Mouse (Mus musculus): ENCODE results near the gene Cers6. TPM values are rescaled to one million over a fixed set of nuclear protein-coding genes. Genes with fewer than 3 reads are reported as not detected.

The Cers6 gene
- polyA plus RNA-seq, 1 experiment from 2014 or later, result 28.8 TPM

DNA sequence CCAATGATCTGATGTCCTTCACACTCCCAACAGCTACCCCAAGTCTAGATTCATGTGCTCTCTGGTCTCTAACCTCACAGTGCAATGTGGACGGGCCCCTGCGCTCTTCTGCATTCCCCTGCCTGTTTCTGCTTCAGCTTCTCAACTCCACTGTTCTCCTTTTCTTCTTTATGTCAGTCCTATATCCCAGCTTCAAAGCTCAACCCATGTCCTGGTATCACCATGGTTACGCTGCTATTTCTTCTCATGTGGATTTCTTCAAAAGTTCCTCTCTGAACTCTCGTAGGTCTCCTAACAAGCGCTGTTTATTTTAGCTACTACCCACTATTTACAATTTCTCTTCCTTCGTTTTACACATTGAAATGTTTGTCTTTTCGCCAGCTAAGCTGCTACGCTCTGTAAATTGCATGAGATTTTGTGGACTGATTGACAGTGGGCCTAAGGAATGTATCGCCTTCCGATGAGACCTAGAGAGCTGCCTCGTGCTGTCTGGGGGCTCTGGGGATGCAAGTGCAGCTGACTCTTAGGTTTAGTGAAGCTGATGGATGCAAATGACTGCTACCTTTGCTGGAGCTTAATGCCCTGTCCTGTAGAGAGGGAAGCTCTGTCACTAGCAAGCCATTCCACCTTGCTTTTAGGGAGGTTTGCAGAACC lies 120.6 kb downstream of the Cers6 start:
- Histone ChIP-seq H3K27me3 (replicated peaks; ENCODE audit: low read depth, poor library complexity, severe bottlenecking) (peaks cover 25% of the 10 kb centered on the region), H3K27ac (replicated peaks) (no peak overlapping the region), H3K9me3 (no peaks in the 10 kb centered on the region), H3K4me1 (peaks cover 46% of the 10 kb centered on the region), H3K4me3 (no peak overlapping the region), H3K36me3 (replicated peaks) (no peaks in the 10 kb centered on the region)
- no peak for DNase-seq (ENCODE audit: low spot score)
- 71% methylated on average over 11 of the region's 11 CpGs for WGBS

GRCm38 (mm10) chr2:68982979-68983378 lies 121.7 kb downstream of the Cers6 start:
- Histone ChIP-seq H3K27me3 (replicated peaks; ENCODE audit: low read depth, poor library complexity, severe bottlenecking) (peaks cover 25% of the 10 kb centered on the region), H3K9me3 (no peaks in the 10 kb centered on the region), H3K4me3 (no peak overlapping the region), H3K27ac (replicated peaks) (no peak overlapping the region), H3K36me3 (replicated peaks) (no peaks in the 10 kb centered on the region), H3K4me1 (peaks cover 44% of the 10 kb centered on the region)
- DNase-seq (ENCODE audit: low spot score), result no peak
- WGBS, result 82% methylated on average over 3 of the region's 3 CpGs

GRCm38 (mm10) chr2:68983431-68983830 lies 122.2 kb downstream of the Cers6 start:
- Histone ChIP-seq H3K4me3 (no peak overlapping the region), H3K27ac (replicated peaks) (no peak overlapping the region), H3K36me3 (replicated peaks) (no peaks in the 10 kb centered on the region), H3K9me3 (no peaks in the 10 kb centered on the region), H3K27me3 (replicated peaks; ENCODE audit: low read depth, poor library complexity, severe bottlenecking) (peaks cover 25% of the 10 kb centered on the region), H3K4me1 (peaks cover 44% of the 10 kb centered on the region)
- no peak for DNase-seq (ENCODE audit: low spot score)
- WGBS, result 82% methylated on average over 3 of the region's 3 CpGs

GRCm38 (mm10) chr2:68989117-68989516 lies 127.9 kb downstream of the Cers6 start:
- peaks cover 18% of the 10 kb centered on the region for H3K27me3 ChIP-seq (replicated peaks; ENCODE audit: low read depth, poor library complexity, severe bottlenecking)
- no peaks in the 10 kb centered on the region for H3K9me3 ChIP-seq
- H3K4me1 ChIP-seq, result peaks cover 14% of the 10 kb centered on the region
- peaks cover 5% of the 10 kb centered on the region for H3K36me3 ChIP-seq (replicated peaks)
- H3K27ac ChIP-seq (replicated peaks), result no peak overlapping the region
- no peak overlapping the region for H3K4me3 ChIP-seq
- no peak for DNase-seq (ENCODE audit: low spot score)
- WGBS, result 94% methylated on average over 6 of the region's 6 CpGs

- H3K4me3 ChIP-seq, result no peak overlapping the region
- H3K27ac ChIP-seq (replicated peaks), result no peak overlapping the region
- DNase-seq (ENCODE audit: low spot score), result no peak
- H3K27me3 ChIP-seq (replicated peaks; ENCODE audit: low read depth, poor library complexity, severe bottlenecking), result no peaks in the 10 kb centered on the region
- no peaks in the 10 kb centered on the region for H3K4me1 ChIP-seq
- H3K36me3 ChIP-seq (replicated peaks), result peaks cover 5% of the 10 kb centered on the region
- no peaks in the 10 kb centered on the region for H3K9me3 ChIP-seq
- 93% methylated on average over 5 of the region's 5 CpGs for WGBS
These were observed 131.4 kb downstream of the Cers6 start for GRCm38 (mm10) chr2:68992629-68993028.

DNA sequence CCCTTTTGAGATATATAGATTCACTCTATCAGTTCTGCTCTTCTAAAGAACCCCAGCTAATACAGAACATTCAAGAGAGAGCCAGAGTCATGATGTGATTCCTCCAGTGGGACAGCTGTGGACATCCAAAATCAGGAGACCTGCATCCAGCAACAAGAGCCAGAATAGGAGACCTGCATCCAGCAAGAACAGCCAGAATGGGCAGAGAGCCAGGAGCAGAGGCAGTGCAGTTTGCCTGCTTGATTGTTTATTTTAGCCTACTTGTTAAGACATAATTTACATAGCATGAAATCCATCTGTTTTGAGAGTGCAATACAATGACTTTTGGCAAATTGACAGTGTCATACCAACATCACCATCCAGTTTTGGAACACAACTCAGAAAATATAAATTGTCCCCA lies 133.2 kb downstream of the Cers6 start:
- Histone ChIP-seq H3K27ac (replicated peaks) (no peak overlapping the region), H3K27me3 (replicated peaks; ENCODE audit: low read depth, poor library complexity, severe bottlenecking) (no peaks in the 10 kb centered on the region), H3K4me3 (no peak overlapping the region), H3K9me3 (no peaks in the 10 kb centered on the region), H3K4me1 (no peaks in the 10 kb centered on the region), H3K36me3 (replicated peaks) (peaks cover 5% of the 10 kb centered on the region)
- DNase-seq (ENCODE audit: low spot score), result no peak

GRCm38 (mm10) chr2:68995723-68996122 lies 134.5 kb downstream of the Cers6 start:
- Histone ChIP-seq H3K36me3 (replicated peaks) (peaks cover 5% of the 10 kb centered on the region), H3K27ac (replicated peaks) (no peak overlapping the region), H3K27me3 (replicated peaks; ENCODE audit: low read depth, poor library complexity, severe bottlenecking) (no peaks in the 10 kb centered on the region), H3K4me3 (no peak overlapping the region), H3K9me3 (no peaks in the 10 kb centered on the region), H3K4me1 (no peaks in the 10 kb centered on the region)
- no peak for DNase-seq (ENCODE audit: low spot score)

DNA sequence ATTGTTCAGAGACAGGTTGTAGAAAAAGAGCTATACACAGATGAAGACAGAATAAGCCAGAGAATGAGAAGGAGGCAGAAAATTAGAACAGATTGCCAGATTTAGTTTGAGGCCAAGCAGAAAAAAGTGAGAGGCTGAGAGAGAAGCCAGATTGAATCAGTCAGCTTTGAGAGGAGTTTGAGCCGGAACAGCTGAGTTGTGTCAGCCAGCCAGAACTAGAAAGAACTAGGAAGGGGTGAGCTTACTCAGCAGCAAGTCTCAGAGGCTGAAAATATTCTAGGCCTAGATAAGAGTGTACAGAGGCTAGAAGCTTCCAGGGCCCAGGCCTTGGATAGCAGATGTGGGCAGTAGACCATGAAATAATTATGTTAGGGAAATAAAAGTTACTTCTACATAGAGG lies 135.0 kb downstream of the Cers6 start:
- Histone ChIP-seq H3K4me3 (no peak overlapping the region), H3K36me3 (replicated peaks) (peaks cover 5% of the 10 kb centered on the region), H3K4me1 (no peaks in the 10 kb centered on the region), H3K9me3 (no peaks in the 10 kb centered on the region), H3K27me3 (replicated peaks; ENCODE audit: low read depth, poor library complexity, severe bottlenecking) (no peaks in the 10 kb centered on the region), H3K27ac (replicated peaks) (no peak overlapping the region)
- no peak for DNase-seq (ENCODE audit: low spot score)
- 91% methylated on average over 1 of the region's 1 CpGs for WGBS

DNA sequence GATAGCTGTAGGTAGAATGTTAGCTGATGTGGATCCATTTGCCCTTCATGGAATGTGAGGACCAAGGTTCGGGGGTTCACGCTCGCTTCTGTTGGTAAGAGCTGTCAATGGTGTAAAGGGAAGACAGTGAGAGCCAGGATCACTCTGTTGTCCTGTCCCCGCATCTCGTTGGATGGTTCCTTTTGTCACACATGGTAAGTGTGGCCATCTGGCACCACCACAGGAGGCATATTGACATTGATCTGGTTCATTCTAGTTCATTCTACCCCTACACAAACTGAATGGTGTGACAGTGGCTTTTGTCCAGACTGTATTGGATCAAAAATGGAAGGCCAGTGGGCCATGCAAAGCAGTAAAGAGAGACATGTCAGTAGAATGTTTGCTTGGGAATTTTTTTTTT lies 142.8 kb downstream of the Cers6 start:
- H3K9me3 ChIP-seq, result no peaks in the 10 kb centered on the region
- 84% methylated on average over 5 of the region's 5 CpGs for WGBS
- no peaks in the 10 kb centered on the region for H3K27me3 ChIP-seq (replicated peaks; ENCODE audit: low read depth, poor library complexity, severe bottlenecking)
- H3K36me3 ChIP-seq (replicated peaks), result 0 out of 2 replicates have a peak, but pooled peaks cover 3% of the 10 kb centered on the region
- H3K27ac ChIP-seq (replicated peaks), result no peak overlapping the region
- no peaks in the 10 kb centered on the region for H3K4me1 ChIP-seq
- no peak overlapping the region for H3K4me3 ChIP-seq
- no peak for DNase-seq (ENCODE audit: low spot score)

GRCm38 (mm10) chr2:69011392-69011791 lies 150.2 kb downstream of the Cers6 start:
- H3K4me3 ChIP-seq, result no peak overlapping the region
- 67% methylated on average over 7 of the region's 7 CpGs for WGBS
- no peaks in the 10 kb centered on the region for H3K9me3 ChIP-seq
- peaks cover 15% of the 10 kb centered on the region for H3K4me1 ChIP-seq
- no peaks in the 10 kb centered on the region for H3K27me3 ChIP-seq (replicated peaks; ENCODE audit: low read depth, poor library complexity, severe bottlenecking)
- DNase-seq (ENCODE audit: low spot score), result no peak
- H3K27ac ChIP-seq (replicated peaks), result no peak overlapping the region
- H3K36me3 ChIP-seq (replicated peaks), result no peaks in the 10 kb centered on the region

- Histone ChIP-seq H3K27ac (replicated peaks) (no peak overlapping the region; the same call in 1 of the 2 replicates), H3K36me3 (replicated peaks) (no peaks in the 10 kb centered on the region), H3K9me3 (no peaks in the 10 kb centered on the region), H3K27me3 (replicated peaks; ENCODE audit: low read depth, poor library complexity, severe bottlenecking) (no peaks in the 10 kb centered on the region), H3K4me1 (peaks cover 15% of the 10 kb centered on the region), H3K4me3 (no peak overlapping the region)
- 88% methylated on average over 2 of the region's 2 CpGs for WGBS
- DNase-seq (ENCODE audit: low spot score), result no peak
These were observed 150.6 kb downstream of the Cers6 start for GRCm38 (mm10) chr2:69011860-69012259.

DNA sequence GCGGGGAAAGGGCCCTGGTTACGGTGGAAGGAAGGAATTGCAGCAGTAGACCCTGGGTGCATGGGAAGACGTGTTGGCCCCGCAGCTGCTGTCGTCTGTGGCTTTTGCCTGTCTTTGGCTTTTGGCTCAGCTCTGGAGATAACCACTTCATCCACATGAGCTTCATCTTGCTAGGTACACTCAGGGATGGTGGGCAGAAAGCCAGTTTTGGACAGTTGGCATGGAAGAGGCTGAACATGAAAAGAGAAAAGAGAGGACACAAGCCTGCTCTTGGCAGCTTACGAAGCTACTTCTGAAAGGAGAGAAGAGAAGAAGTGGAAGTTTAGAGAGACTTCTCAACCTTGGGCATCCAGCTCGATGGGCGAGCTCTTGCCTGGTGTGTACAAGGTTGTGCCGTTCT lies 153.0 kb downstream of the Cers6 start:
- WGBS, result 93% methylated on average over 9 of the region's 9 CpGs

GRCm38 (mm10) chr2:69015172-69015724 lies 154.0 kb downstream of the Cers6 start:
- Histone ChIP-seq H3K27ac (replicated peaks) (no peak overlapping the region), H3K4me1 (peaks cover 15% of the 10 kb centered on the region), H3K27me3 (replicated peaks; ENCODE audit: low read depth, poor library complexity, severe bottlenecking) (no peaks in the 10 kb centered on the region), H3K4me3 (no peak overlapping the region), H3K9me3 (no peaks in the 10 kb centered on the region), H3K36me3 (replicated peaks) (no peaks in the 10 kb centered on the region)
- 82% methylated on average over 9 of the region's 9 CpGs for WGBS
- DNase-seq (ENCODE audit: low spot score), result no peak

More for the DNA sequence above, 153.0 kb downstream of the Cers6 start:
- no peak for DNase-seq (ENCODE audit: low spot score)
- no peaks in the 10 kb centered on the region for H3K36me3 ChIP-seq (replicated peaks)
- peaks cover 15% of the 10 kb centered on the region for H3K4me1 ChIP-seq
- no peak overlapping the region for H3K4me3 ChIP-seq
- H3K27me3 ChIP-seq (replicated peaks; ENCODE audit: low read depth, poor library complexity, severe bottlenecking), result no peaks in the 10 kb centered on the region
- H3K9me3 ChIP-seq, result no peaks in the 10 kb centered on the region
- H3K27ac ChIP-seq (replicated peaks), result no peak overlapping the region

All from embryonic facial prominence, embryonic 10.5 days (tissue).